Mouse (Mus musculus) layer of hippocampus, adult 9-10 months (tissue): Measurements from ENCODE around the gene Syndig1l.

Source experiments
- DNase-seq: peaks from one replicate; pipeline ENCODE4 v3.0.0; 2022; ENCODE audit warnings: low spot score

Gene Syndig1l

GRCm38 (mm10) chr12:84698319-84699081, at the start of gene Syndig1l:
Gene Syndig1l (minus strand): TSS chr12:84698831.
- DNase-seq = no peak

- DNase-seq = no peak
These were observed 49.5 kb upstream of the Syndig1l start for GRCm38 (mm10) chr12:84748134-84748533.

GRCm38 (mm10) chr12:84745700-84746099, 47.1 kb upstream of the Syndig1l start:
- DNase-seq = no peak

GRCm38 (mm10) chr12:84743496-84743895, 44.9 kb upstream of the Syndig1l start:
- no peak for DNase-seq

GRCm38 (mm10) chr12:84733366-84733765, 34.7 kb upstream of the Syndig1l start:
- no peak for DNase-seq

GRCm38 (mm10) chr12:84728421-84728820, 29.8 kb upstream of the Syndig1l start:
- no peak for DNase-seq

GRCm38 (mm10) chr12:84727434-84727833, 28.8 kb upstream of the Syndig1l start:
- DNase-seq = no peak

- no peak for DNase-seq
These were observed 28.4 kb upstream of the Syndig1l start for GRCm38 (mm10) chr12:84726986-84727385.

GRCm38 (mm10) chr12:84726391-84726790, 27.8 kb upstream of the Syndig1l start:
- no peak for DNase-seq

GRCm38 (mm10) chr12:84718462-84719244, 20.0 kb upstream of the Syndig1l start:
- DNase-seq = no peak

- DNase-seq = no peak
These were observed 15.9 kb upstream of the Syndig1l start for GRCm38 (mm10) chr12:84714578-84714977.

GRCm38 (mm10) chr12:84709842-84710439, 11.3 kb upstream of the Syndig1l start:
- no peak for DNase-seq

- no peak for DNase-seq
These were observed 9.2 kb upstream of the Syndig1l start for GRCm38 (mm10) chr12:84707804-84708203.

GRCm38 (mm10) chr12:84706886-84707285, 8.3 kb upstream of the Syndig1l start:
- DNase-seq = no peak

GRCm38 (mm10) chr12:84702586-84702985, 4.0 kb upstream of the Syndig1l start:
- DNase-seq = no peak

GRCm38 (mm10) chr12:84692141-84692540, 6.5 kb downstream of the Syndig1l start:
- DNase-seq = no peak

GRCm38 (mm10) chr12:84691347-84691746, 7.3 kb downstream of the Syndig1l start:
- DNase-seq = no peak

- DNase-seq = no peak
These were observed 9.6 kb downstream of the Syndig1l start for GRCm38 (mm10) chr12:84689051-84689450.

GRCm38 (mm10) chr12:84687531-84687930, 11.1 kb downstream of the Syndig1l start:
- no peak for DNase-seq

- DNase-seq = no peak
These were observed 12.5 kb downstream of the Syndig1l start for GRCm38 (mm10) chr12:84686176-84686575.

- no peak for DNase-seq
These were observed 14.1 kb downstream of the Syndig1l start for GRCm38 (mm10) chr12:84684569-84684968.

GRCm38 (mm10) chr12:84676011-84676410, 22.6 kb downstream of the Syndig1l start:
- DNase-seq = no peak
